Mouse (Mus musculus): Measurements from ENCODE around the gene Metap1d. TPM values are rescaled to one million over a fixed set of nuclear protein-coding genes. Genes with fewer than 3 reads are reported as not detected.

Gene Metap1d
- polyA plus RNA-seq, 1 experiment from 2014 or later = 32.8 TPM

GRCm38 (mm10) chr2:71479917-71480316, 26.8 kb downstream of the Metap1d start:
- H3K4me1 ChIP-seq (ENCODE audit: control insufficient read depth, insufficient read depth, low read length) = peaks cover 10% of the 10 kb centered on the region
- H3K9ac ChIP-seq (ENCODE audit: low read length) = no peak overlapping the region; the same call in 1 of the 2 replicates
- WGBS = 2% methylated on average over 7 of the region's 7 CpGs
- no peaks in the 10 kb centered on the region for H3K9me3 ChIP-seq (ENCODE audit: control insufficient read depth, low read length)
- H3K4me3 ChIP-seq (ENCODE audit: low read depth, low read length) = no peak overlapping the region
- H3K36me3 ChIP-seq (ENCODE audit: control insufficient read depth, insufficient read depth, low read length) = no peaks in the 10 kb centered on the region
- ATAC-seq (ENCODE audit: low FRiP score) (peak; percentile 83), DNase-seq (ENCODE audit: low spot score, missing footprints) (peak; percentile 92)
- H3K27me3 ChIP-seq (ENCODE audit: control insufficient read depth, insufficient read depth, low read length) = no peaks in the 10 kb centered on the region
- peak overlapping the region; percentile 18; the same call in 1 of the 2 replicates for H3K4me2 ChIP-seq
- no peak overlapping the region for H3K27ac ChIP-seq (ENCODE audit: low read depth, low read length)

DNA sequence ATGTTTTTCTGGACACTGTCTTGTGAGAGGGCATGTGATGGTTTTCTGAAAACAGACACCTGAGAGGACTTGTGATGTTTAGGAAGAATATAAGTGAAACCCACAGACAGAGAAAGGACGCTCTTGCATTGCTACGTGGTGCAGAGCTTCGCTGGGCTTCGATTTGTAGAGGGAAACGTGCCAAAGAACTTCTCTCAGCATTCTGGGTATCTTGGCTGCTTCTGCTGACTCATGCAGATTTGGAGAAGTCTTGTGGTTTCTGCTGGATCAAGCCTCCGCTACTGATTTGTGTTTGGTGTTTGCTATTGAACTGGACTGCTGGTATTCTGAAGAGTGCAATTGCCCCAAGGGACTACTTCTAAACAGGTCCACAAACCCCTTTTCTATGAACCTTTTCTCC, 28.7 kb downstream of the Metap1d start:
- no peaks in the 10 kb centered on the region for H3K27me3 ChIP-seq (ENCODE audit: control insufficient read depth, insufficient read depth, low read length)
- H3K36me3 ChIP-seq (ENCODE audit: control insufficient read depth, insufficient read depth, low read length) = no peaks in the 10 kb centered on the region
- DNase-seq (ENCODE audit: low spot score, missing footprints) = no peak
- no peak overlapping the region for H3K4me2 ChIP-seq
- no peak overlapping the region for H3K4me3 ChIP-seq (ENCODE audit: low read depth, low read length)
- peaks cover 10% of the 10 kb centered on the region for H3K4me1 ChIP-seq (ENCODE audit: control insufficient read depth, insufficient read depth, low read length)
- no peak overlapping the region for H3K27ac ChIP-seq (ENCODE audit: low read depth, low read length)
- H3K9ac ChIP-seq (ENCODE audit: low read length) = no peak overlapping the region
- ATAC-seq (ENCODE audit: low FRiP score) = no peak
- no peaks in the 10 kb centered on the region for H3K9me3 ChIP-seq (ENCODE audit: control insufficient read depth, low read length)
- WGBS = 87% methylated on average over 6 of the region's 6 CpGs

GRCm38 (mm10) chr2:71483046-71483716, 30.1 kb downstream of the Metap1d start:
- no peak overlapping the region for H3K4me3 ChIP-seq (ENCODE audit: low read depth, low read length)
- no peak overlapping the region for H3K4me2 ChIP-seq
- no peak overlapping the region for H3K9ac ChIP-seq (ENCODE audit: low read length)
- H3K9me3 ChIP-seq (ENCODE audit: control insufficient read depth, low read length) = no peaks in the 10 kb centered on the region
- H3K27ac ChIP-seq (ENCODE audit: low read depth, low read length) = no peak overlapping the region
- H3K36me3 ChIP-seq (ENCODE audit: control insufficient read depth, insufficient read depth, low read length) = no peaks in the 10 kb centered on the region
- ATAC-seq (ENCODE audit: low FRiP score) (no peak), DNase-seq (ENCODE audit: low spot score, missing footprints) (peak; percentile 81)
- peaks cover 10% of the 10 kb centered on the region for H3K4me1 ChIP-seq (ENCODE audit: control insufficient read depth, insufficient read depth, low read length)
- 70% methylated on average over 10 of the region's 10 CpGs for WGBS
- no peaks in the 10 kb centered on the region for H3K27me3 ChIP-seq (ENCODE audit: control insufficient read depth, insufficient read depth, low read length)

DNA sequence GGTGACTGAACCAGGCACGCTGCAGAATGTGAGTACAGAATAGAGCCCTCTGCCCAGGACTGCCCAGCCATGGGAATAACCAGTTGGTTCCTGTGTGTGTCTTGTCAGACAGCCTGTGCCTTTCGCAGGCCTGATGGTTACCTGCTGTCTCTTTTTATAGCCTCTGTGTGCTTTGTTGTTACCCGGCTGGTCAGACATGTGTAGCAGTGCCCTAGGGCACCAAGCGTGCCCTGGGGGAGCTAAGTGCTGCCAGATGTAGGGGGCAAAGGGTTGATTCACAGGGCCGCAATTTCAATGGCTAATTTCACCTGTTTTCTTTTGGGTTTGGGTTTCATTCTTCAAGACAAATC, 30.6 kb downstream of the Metap1d start:
- Histone ChIP-seq H3K4me2 (no peak overlapping the region), H3K27me3 (ENCODE audit: control insufficient read depth, insufficient read depth, low read length) (no peaks in the 10 kb centered on the region), H3K4me1 (ENCODE audit: control insufficient read depth, insufficient read depth, low read length) (peaks cover 10% of the 10 kb centered on the region), H3K9me3 (ENCODE audit: control insufficient read depth, low read length) (no peaks in the 10 kb centered on the region), H3K9ac (ENCODE audit: low read length) (no peak overlapping the region), H3K4me3 (ENCODE audit: low read depth, low read length) (no peak overlapping the region), H3K36me3 (ENCODE audit: control insufficient read depth, insufficient read depth, low read length) (no peaks in the 10 kb centered on the region), H3K27ac (ENCODE audit: low read depth, low read length) (no peak overlapping the region)
- ATAC-seq (ENCODE audit: low FRiP score) (no peak), DNase-seq (ENCODE audit: low spot score, missing footprints) (peak; percentile 68)
- WGBS = 58% methylated on average over 5 of the region's 5 CpGs

DNA sequence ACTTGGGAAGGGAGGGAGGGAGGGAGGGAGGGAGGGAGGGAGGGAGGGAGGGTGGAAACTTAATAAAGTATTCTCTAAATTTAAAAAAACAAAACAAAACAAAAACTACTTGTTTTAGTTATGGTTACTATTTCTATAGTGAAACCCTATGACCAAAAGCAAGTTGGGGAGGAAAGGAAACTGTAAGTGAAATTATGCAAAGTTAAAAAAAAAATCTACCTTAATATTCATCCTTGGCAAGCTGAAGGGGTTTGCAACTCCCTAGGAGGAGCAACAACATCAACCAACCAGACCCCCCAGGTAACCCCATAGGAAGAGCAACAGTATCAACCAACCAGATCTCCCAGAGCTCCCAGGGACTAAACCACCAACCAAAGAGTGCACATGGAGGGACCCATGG, 38.2 kb downstream of the Metap1d start:
- Histone ChIP-seq H3K4me3 (ENCODE audit: low read depth, low read length) (no peak overlapping the region), H3K27me3 (ENCODE audit: control insufficient read depth, insufficient read depth, low read length) (no peaks in the 10 kb centered on the region), H3K9ac (ENCODE audit: low read length) (no peak overlapping the region), H3K9me3 (ENCODE audit: control insufficient read depth, low read length) (no peaks in the 10 kb centered on the region), H3K4me2 (no peak overlapping the region), H3K4me1 (ENCODE audit: control insufficient read depth, insufficient read depth, low read length) (peaks cover 2% of the 10 kb centered on the region; the same call in 1 of the 2 replicates), H3K36me3 (ENCODE audit: control insufficient read depth, insufficient read depth, low read length) (no peaks in the 10 kb centered on the region), H3K27ac (ENCODE audit: low read depth, low read length) (no peak overlapping the region)
- ATAC-seq (ENCODE audit: low FRiP score) (no peak), DNase-seq (ENCODE audit: low spot score, missing footprints) (no peak)

DNA sequence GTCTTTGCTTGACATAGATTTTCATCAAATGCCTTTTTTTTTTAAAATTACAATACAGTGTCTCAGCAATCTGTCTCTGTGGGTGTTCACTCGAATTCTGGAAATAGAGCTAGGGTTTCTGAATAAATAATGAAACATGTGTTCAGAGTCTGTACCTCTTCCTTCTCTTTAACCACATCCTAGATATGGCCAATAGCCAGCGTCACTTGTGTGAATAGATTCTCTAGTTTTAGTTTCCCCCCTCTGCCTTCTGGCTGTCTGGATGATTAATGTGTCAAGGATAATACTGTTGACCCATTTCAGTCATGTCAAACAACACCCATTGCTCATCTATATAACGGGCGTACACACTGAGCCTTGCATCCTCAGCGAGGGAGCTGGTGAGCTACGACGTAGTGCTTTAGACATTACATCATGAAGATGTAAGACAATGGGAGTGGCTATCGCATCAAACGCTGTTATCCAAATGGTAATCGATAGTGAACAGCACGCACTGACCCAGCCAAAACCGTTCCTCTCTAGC, 40.1 kb downstream of the Metap1d start:
- Histone ChIP-seq H3K4me2 (no peak overlapping the region), H3K9me3 (ENCODE audit: control insufficient read depth, low read length) (no peaks in the 10 kb centered on the region), H3K4me3 (ENCODE audit: low read depth, low read length) (no peak overlapping the region), H3K4me1 (ENCODE audit: control insufficient read depth, insufficient read depth, low read length) (peaks cover 2% of the 10 kb centered on the region; the same call in 1 of the 2 replicates), H3K27me3 (ENCODE audit: control insufficient read depth, insufficient read depth, low read length) (no peaks in the 10 kb centered on the region), H3K36me3 (ENCODE audit: control insufficient read depth, insufficient read depth, low read length) (no peaks in the 10 kb centered on the region), H3K27ac (ENCODE audit: low read depth, low read length) (no peak overlapping the region), H3K9ac (ENCODE audit: low read length) (no peak overlapping the region)
- WGBS = 84% methylated on average over 12 of the region's 12 CpGs
- DNase-seq (ENCODE audit: low spot score, missing footprints) (peak; percentile 53), ATAC-seq (ENCODE audit: low FRiP score) (no peak)

DNA sequence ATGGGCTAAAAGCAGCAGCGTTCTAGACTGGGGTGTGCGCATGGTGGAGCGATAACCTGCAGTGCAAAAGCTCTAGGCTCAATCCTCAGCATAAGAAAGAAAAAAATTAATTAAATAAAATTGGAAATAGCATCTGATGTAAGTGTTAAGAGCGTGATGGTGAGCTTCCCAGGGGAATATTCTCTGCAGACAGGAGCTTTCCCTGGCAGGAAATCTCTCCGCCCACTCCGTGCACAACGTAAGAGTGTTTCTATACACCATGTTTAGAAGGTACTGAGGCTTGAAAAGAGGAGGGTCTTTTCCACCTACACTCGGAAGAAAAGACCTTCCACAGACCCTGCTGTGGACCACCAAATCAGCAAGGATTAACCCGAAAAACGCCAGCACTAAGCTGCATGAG, 41.4 kb downstream of the Metap1d start:
- no peak for ATAC-seq (ENCODE audit: low FRiP score)
- Histone ChIP-seq H3K4me2 (no peak overlapping the region), H3K9ac (ENCODE audit: low read length) (no peak overlapping the region), H3K4me1 (ENCODE audit: control insufficient read depth, insufficient read depth, low read length) (peaks cover 2% of the 10 kb centered on the region; the same call in 1 of the 2 replicates), H3K4me3 (ENCODE audit: low read depth, low read length) (no peak overlapping the region), H3K36me3 (ENCODE audit: control insufficient read depth, insufficient read depth, low read length) (no peaks in the 10 kb centered on the region), H3K27ac (ENCODE audit: low read depth, low read length) (no peak overlapping the region), H3K27me3 (ENCODE audit: control insufficient read depth, insufficient read depth, low read length) (no peaks in the 10 kb centered on the region), H3K9me3 (ENCODE audit: control insufficient read depth, low read length) (no peaks in the 10 kb centered on the region)
- DNase-seq (ENCODE audit: low spot score, missing footprints) = peak; percentile 64
- 52% methylated on average over 10 of the region's 10 CpGs for WGBS

GRCm38 (mm10) chr2:71494971-71495370, 41.9 kb downstream of the Metap1d start:
- DNase-seq (ENCODE audit: low spot score, missing footprints) (peak; percentile 87), ATAC-seq (ENCODE audit: low FRiP score) (no peak)
- Histone ChIP-seq H3K4me2 (no peak overlapping the region), H3K36me3 (ENCODE audit: control insufficient read depth, insufficient read depth, low read length) (no peaks in the 10 kb centered on the region), H3K27me3 (ENCODE audit: control insufficient read depth, insufficient read depth, low read length) (no peaks in the 10 kb centered on the region), H3K27ac (ENCODE audit: low read depth, low read length) (no peak overlapping the region), H3K4me3 (ENCODE audit: low read depth, low read length) (no peak overlapping the region), H3K9ac (ENCODE audit: low read length) (no peak overlapping the region), H3K9me3 (ENCODE audit: control insufficient read depth, low read length) (no peaks in the 10 kb centered on the region), H3K4me1 (ENCODE audit: control insufficient read depth, insufficient read depth, low read length) (peaks cover 2% of the 10 kb centered on the region; the same call in 1 of the 2 replicates)
- 23% methylated on average over 4 of the region's 4 CpGs for WGBS

DNA sequence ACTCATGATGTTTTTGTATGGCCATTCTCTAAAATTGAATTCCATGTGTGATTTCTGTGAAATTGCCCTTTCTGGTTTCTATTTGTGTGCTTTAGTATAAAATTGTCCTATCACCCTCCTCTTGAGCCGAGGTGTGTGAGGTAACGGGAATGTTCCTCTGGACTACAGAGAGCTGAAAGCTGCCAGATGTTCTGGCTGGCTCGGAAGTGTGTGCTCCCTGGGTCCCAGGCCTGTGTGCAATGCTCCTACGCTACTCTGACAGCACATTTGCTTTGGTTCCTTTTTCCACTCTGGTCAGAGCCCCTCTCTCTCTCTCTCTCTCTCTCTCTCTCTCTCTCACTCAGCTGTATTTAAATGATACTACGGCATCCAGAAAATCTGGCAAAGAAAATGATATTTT, 44.1 kb downstream of the Metap1d start:
- no peak for ATAC-seq (ENCODE audit: low FRiP score)
- DNase-seq (ENCODE audit: low spot score, missing footprints) = no peak
- 75% methylated on average over 5 of the region's 5 CpGs for WGBS

More for the DNA sequence above, 44.1 kb downstream of the Metap1d start:
- H3K9ac ChIP-seq (ENCODE audit: low read length) = no peak overlapping the region
- no peaks in the 10 kb centered on the region for H3K36me3 ChIP-seq (ENCODE audit: control insufficient read depth, insufficient read depth, low read length)
- peaks cover 2% of the 10 kb centered on the region; the same call in 1 of the 2 replicates for H3K4me1 ChIP-seq (ENCODE audit: control insufficient read depth, insufficient read depth, low read length)
- H3K27me3 ChIP-seq (ENCODE audit: control insufficient read depth, insufficient read depth, low read length) = no peaks in the 10 kb centered on the region
- H3K4me2 ChIP-seq = no peak overlapping the region
- no peak overlapping the region for H3K27ac ChIP-seq (ENCODE audit: low read depth, low read length)
- H3K9me3 ChIP-seq (ENCODE audit: control insufficient read depth, low read length) = no peaks in the 10 kb centered on the region
- no peak overlapping the region for H3K4me3 ChIP-seq (ENCODE audit: low read depth, low read length)
